Mouse (Mus musculus): ENCODE data around the gene Ank3. TPM values are rescaled to one million over a fixed set of nuclear protein-coding genes. Genes with fewer than 3 reads are reported as not detected.

Gene Ank3
- polyA plus RNA-seq, 1 experiment from 2014 or later = 8.3 TPM

- Histone ChIP-seq H3K9ac (no peak overlapping the region), H3K4me3 (replicated peaks) (no peak overlapping the region), H3K4me2 (peak overlapping the region; percentile 35), H3K27me3 (no peaks in the 10 kb centered on the region), H3K27ac (replicated peaks) (no peak overlapping the region), H3K4me1 (replicated peaks) (peaks cover 14% of the 10 kb centered on the region), H3K9me3 (replicated peaks) (no peaks in the 10 kb centered on the region), H3K36me3 (replicated peaks) (no peaks in the 10 kb centered on the region)
- ATAC-seq (ENCODE audit: insufficient read depth) = peak; percentile 78
- WGBS (ENCODE audit: insufficient replicate concordance) = 18% methylated on average over 7 of the region's 7 CpGs
These were observed 386.7 kb downstream of the Ank3 start for GRCm38 (mm10) chr10:69785235-69785634.

DNA sequence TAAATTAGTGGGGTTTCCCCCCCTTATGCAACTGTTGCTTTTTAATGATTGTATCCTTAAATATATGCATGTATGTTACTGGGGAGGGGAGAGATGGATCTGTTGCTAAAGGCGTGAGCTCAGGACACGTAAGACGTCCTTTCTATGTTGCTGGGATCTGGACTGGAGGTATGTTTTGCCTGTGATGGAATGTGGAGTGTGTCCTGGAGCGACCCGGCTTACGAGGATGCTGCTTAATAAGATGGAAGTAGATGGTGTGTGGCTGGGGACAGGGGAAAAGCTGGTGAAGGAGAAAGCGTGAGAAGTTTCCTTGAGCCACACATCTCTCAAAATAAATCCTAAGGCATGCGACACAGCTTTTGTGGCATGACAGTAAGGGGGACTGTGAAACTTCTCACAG, 387.1 kb downstream of the Ank3 start:
- peak overlapping the region; percentile 35 for H3K4me2 ChIP-seq
- WGBS (ENCODE audit: insufficient replicate concordance) = 64% methylated on average over 8 of the region's 8 CpGs
- no peak overlapping the region for H3K9ac ChIP-seq
- H3K27me3 ChIP-seq = no peaks in the 10 kb centered on the region
- no peak overlapping the region for H3K4me3 ChIP-seq (replicated peaks)
- H3K36me3 ChIP-seq (replicated peaks) = no peaks in the 10 kb centered on the region
- H3K9me3 ChIP-seq (replicated peaks) = no peaks in the 10 kb centered on the region
- no peak overlapping the region for H3K27ac ChIP-seq (replicated peaks)
- ATAC-seq (ENCODE audit: insufficient read depth) = no peak
- H3K4me1 ChIP-seq (replicated peaks) = peaks cover 14% of the 10 kb centered on the region

- peaks cover 14% of the 10 kb centered on the region for H3K4me1 ChIP-seq (replicated peaks)
- no peaks in the 10 kb centered on the region for H3K27me3 ChIP-seq
- H3K4me3 ChIP-seq (replicated peaks) = no peak overlapping the region
- no peaks in the 10 kb centered on the region for H3K9me3 ChIP-seq (replicated peaks)
- no peaks in the 10 kb centered on the region for H3K36me3 ChIP-seq (replicated peaks)
- 63% methylated on average over 13 of the region's 13 CpGs for WGBS (ENCODE audit: insufficient replicate concordance)
- ATAC-seq (ENCODE audit: insufficient read depth) = no peak
- H3K27ac ChIP-seq (replicated peaks) = no peak overlapping the region
- H3K9ac ChIP-seq = no peak overlapping the region
- H3K4me2 ChIP-seq = no peak overlapping the region
These were observed 387.8 kb downstream of the Ank3 start for GRCm38 (mm10) chr10:69786220-69786993.

GRCm38 (mm10) chr10:69787379-69787778, 388.8 kb downstream of the Ank3 start:
- Histone ChIP-seq H3K4me1 (replicated peaks) (peaks cover 14% of the 10 kb centered on the region), H3K36me3 (replicated peaks) (no peaks in the 10 kb centered on the region), H3K27me3 (no peaks in the 10 kb centered on the region), H3K9me3 (replicated peaks) (no peaks in the 10 kb centered on the region), H3K9ac (no peak overlapping the region), H3K4me2 (no peak overlapping the region), H3K27ac (replicated peaks) (no peak overlapping the region), H3K4me3 (replicated peaks) (no peak overlapping the region)
- ATAC-seq (ENCODE audit: insufficient read depth) = no peak
- 75% methylated on average over 10 of the region's 10 CpGs for WGBS (ENCODE audit: insufficient replicate concordance)

- Histone ChIP-seq H3K4me3 (replicated peaks) (no peak overlapping the region), H3K4me1 (replicated peaks) (peaks cover 3% of the 10 kb centered on the region; the same call in 1 of the 2 replicates), H3K36me3 (replicated peaks) (no peaks in the 10 kb centered on the region), H3K4me2 (no peak overlapping the region), H3K9me3 (replicated peaks) (no peaks in the 10 kb centered on the region), H3K27ac (replicated peaks) (no peak overlapping the region), H3K27me3 (no peaks in the 10 kb centered on the region), H3K9ac (no peak overlapping the region)
- 57% methylated on average over 4 of the region's 4 CpGs for whole genome bisulfite sequencing (ENCODE audit: insufficient replicate concordance)
- ATAC-seq (ENCODE audit: insufficient read depth) = no peak
These were observed 392.0 kb downstream of the Ank3 start for GRCm38 (mm10) chr10:69790606-69791005.

DNA sequence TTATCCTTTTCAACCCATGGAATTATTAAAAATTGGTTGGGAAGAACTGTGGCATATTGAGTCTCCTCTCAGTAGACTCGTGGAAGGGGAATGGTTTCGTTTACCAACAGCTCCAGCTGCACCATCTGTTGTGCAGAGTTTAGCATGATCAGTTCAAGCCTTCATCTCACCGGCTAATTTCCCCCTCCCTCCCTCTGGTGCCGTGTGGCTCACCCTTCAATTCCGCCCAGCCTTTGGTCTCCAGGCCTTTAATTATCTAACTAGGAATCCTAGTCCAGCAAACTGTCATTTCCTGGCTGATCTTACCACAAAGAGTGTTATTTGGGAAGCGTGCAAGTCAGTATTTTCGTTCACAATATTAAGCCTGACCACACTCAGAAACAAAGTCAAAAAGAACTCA, 393.4 kb downstream of the Ank3 start:
- Histone ChIP-seq H3K36me3 (replicated peaks) (no peaks in the 10 kb centered on the region), H3K9me3 (replicated peaks) (no peaks in the 10 kb centered on the region), H3K9ac (no peak overlapping the region), H3K4me1 (replicated peaks) (no peaks in the 10 kb centered on the region), H3K4me2 (no peak overlapping the region), H3K27ac (replicated peaks) (no peak overlapping the region), H3K27me3 (no peaks in the 10 kb centered on the region), H3K4me3 (replicated peaks) (no peak overlapping the region)
- ATAC-seq (ENCODE audit: insufficient read depth) = no peak
- 25% methylated on average over 7 of the region's 7 CpGs for WGBS (ENCODE audit: insufficient replicate concordance)

DNA sequence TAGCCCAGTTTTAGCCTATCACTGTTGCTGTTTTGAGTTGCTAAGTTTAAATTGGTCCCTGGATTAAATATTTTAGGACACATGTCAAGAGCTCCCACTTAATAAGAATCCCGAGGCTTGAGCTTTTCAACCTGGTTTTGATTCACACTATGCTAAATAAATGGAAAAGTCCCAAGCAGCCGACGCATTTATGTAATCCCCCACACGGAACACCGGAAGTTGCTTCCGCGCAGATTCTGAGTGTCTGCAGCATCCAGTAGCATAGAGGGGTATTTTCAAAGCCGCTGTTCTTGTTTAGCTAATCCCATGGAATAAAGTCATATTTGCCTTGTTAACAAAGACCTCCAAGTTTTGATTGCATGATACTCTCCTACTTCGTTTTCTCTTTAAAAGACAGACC, 393.8 kb downstream of the Ank3 start:
- 80% methylated on average over 9 of the region's 9 CpGs for WGBS (ENCODE audit: insufficient replicate concordance)
- no peaks in the 10 kb centered on the region for H3K4me1 ChIP-seq (replicated peaks)
- no peaks in the 10 kb centered on the region for H3K9me3 ChIP-seq (replicated peaks)
- no peak overlapping the region for H3K4me3 ChIP-seq (replicated peaks)
- H3K27me3 ChIP-seq = no peaks in the 10 kb centered on the region
- no peaks in the 10 kb centered on the region for H3K36me3 ChIP-seq (replicated peaks)
- H3K27ac ChIP-seq (replicated peaks) = no peak overlapping the region
- no peak overlapping the region for H3K9ac ChIP-seq
- ATAC-seq (ENCODE audit: insufficient read depth) = no peak
- H3K4me2 ChIP-seq = no peak overlapping the region

GRCm38 (mm10) chr10:69793079-69793478, 394.5 kb downstream of the Ank3 start:
- Histone ChIP-seq H3K27me3 (no peaks in the 10 kb centered on the region), H3K36me3 (replicated peaks) (no peaks in the 10 kb centered on the region), H3K9ac (no peak overlapping the region), H3K9me3 (replicated peaks) (no peaks in the 10 kb centered on the region), H3K4me3 (replicated peaks) (no peak overlapping the region), H3K4me1 (replicated peaks) (no peaks in the 10 kb centered on the region), H3K27ac (replicated peaks) (no peak overlapping the region), H3K4me2 (no peak overlapping the region)
- 47% methylated on average over 9 of the region's 9 CpGs for WGBS (ENCODE audit: insufficient replicate concordance)
- no peak for ATAC-seq (ENCODE audit: insufficient read depth)

- H3K9me3 ChIP-seq (replicated peaks) = no peaks in the 10 kb centered on the region
- no peak overlapping the region for H3K9ac ChIP-seq
- H3K27me3 ChIP-seq = no peaks in the 10 kb centered on the region
- no peak overlapping the region for H3K27ac ChIP-seq (replicated peaks)
- no peaks in the 10 kb centered on the region for H3K36me3 ChIP-seq (replicated peaks)
- H3K4me1 ChIP-seq (replicated peaks) = no peaks in the 10 kb centered on the region
- H3K4me2 ChIP-seq = no peak overlapping the region
- 50% methylated on average over 3 of the region's 3 CpGs for WGBS (ENCODE audit: insufficient replicate concordance)
- no peak for ATAC-seq (ENCODE audit: insufficient read depth)
- H3K4me3 ChIP-seq (replicated peaks) = no peak overlapping the region
These were observed 397.1 kb downstream of the Ank3 start for GRCm38 (mm10) chr10:69795656-69796055.

DNA sequence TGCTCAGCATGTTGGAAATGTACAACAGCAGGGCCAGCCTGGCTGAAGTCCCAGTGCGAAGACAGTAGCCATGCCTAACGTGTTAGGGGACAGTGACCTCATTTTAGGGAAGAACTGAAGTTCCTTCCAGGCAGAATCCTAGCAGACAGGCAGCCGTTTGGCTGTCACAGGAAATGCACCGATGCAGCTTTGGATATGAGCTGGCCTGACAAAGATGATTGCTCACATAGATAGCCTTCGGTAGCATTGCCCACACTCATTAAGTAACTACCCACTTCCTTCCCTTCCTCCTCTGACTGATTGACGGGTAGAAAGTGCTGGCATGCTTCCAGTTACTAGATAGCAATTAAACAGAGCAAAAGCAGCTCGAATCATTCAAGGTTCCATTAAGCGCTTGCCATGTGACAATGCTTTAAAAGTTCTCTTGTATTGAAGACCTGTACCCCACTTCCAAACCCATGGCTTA, 397.9 kb downstream of the Ank3 start:
- no peak overlapping the region for H3K4me2 ChIP-seq
- 13% methylated on average over 8 of the region's 8 CpGs for WGBS (ENCODE audit: insufficient replicate concordance)
- H3K36me3 ChIP-seq (replicated peaks) = no peaks in the 10 kb centered on the region
- H3K27ac ChIP-seq (replicated peaks) = no peak overlapping the region
- H3K9ac ChIP-seq = no peak overlapping the region
- H3K4me3 ChIP-seq (replicated peaks) = no peak overlapping the region
- H3K4me1 ChIP-seq (replicated peaks) = no peaks in the 10 kb centered on the region
- H3K27me3 ChIP-seq = no peaks in the 10 kb centered on the region
- no peak for ATAC-seq (ENCODE audit: insufficient read depth)
- no peaks in the 10 kb centered on the region for H3K9me3 ChIP-seq (replicated peaks)

- no peaks in the 10 kb centered on the region for H3K27me3 ChIP-seq
These were observed 404.7 kb downstream of the Ank3 start for GRCm38 (mm10) chr10:69803135-69803756.

More at GRCm38 (mm10) chr10:69803135-69803756, 404.7 kb downstream of the Ank3 start:
- Histone ChIP-seq H3K9ac (no peak overlapping the region), H3K4me3 (replicated peaks) (no peak overlapping the region), H3K4me2 (no peak overlapping the region), H3K4me1 (replicated peaks) (no peaks in the 10 kb centered on the region), H3K9me3 (replicated peaks) (no peaks in the 10 kb centered on the region), H3K27ac (replicated peaks) (no peak overlapping the region), H3K36me3 (replicated peaks) (no peaks in the 10 kb centered on the region)
- 68% methylated on average over 14 of the region's 14 CpGs for WGBS (ENCODE audit: insufficient replicate concordance)
- no peak for ATAC-seq (ENCODE audit: insufficient read depth)
